Mouse (Mus musculus): ENCODE results near the gene Cks2. TPM values are rescaled to one million over a fixed set of nuclear protein-coding genes. Genes with fewer than 3 reads are reported as not detected.

The Cks2 gene
- polyA plus RNA-seq, 1 experiment from 2014 or later: 128 TPM

GRCm38 (mm10) chr13:51648237-51648636 is 3.2 kb downstream of the Cks2 start:
- Histone ChIP-seq H3K9ac (ENCODE audit: low read length) (no peak overlapping the region), H3K4me1 (replicated peaks; ENCODE audit: control insufficient read depth, insufficient read depth) (no peaks in the 10 kb centered on the region), H3K27ac (replicated peaks) (no peak overlapping the region), H3K9me3 (ENCODE audit: control insufficient read depth, low read length) (no peaks in the 10 kb centered on the region), H3K27me3 (ENCODE audit: control insufficient read depth, insufficient read depth, low read length) (no peaks in the 10 kb centered on the region), H3K36me3 (ENCODE audit: control insufficient read depth, insufficient read depth, low read length) (no peaks in the 10 kb centered on the region), H3K4me3 (ENCODE audit: low read depth, low read length) (no peak overlapping the region), H3K4me2 (replicated peaks; ENCODE audit: low read depth) (no peak overlapping the region)
- ATAC-seq (ENCODE audit: low FRiP score, low TSS enrichment) (no peak), DNase-seq (ENCODE audit: low spot score) (peak; percentile 17)
- no peak for TF ChIP-seq EP300 (optimal IDR thresholded peaks at IDR 0.05)
- no peak for TF ChIP-seq CTCF (IDR thresholded peaks at IDR 0.05; ENCODE audit: low read depth)
- WGBS: 78% methylated on average over 4 of the region's 4 CpGs

- no peak for TF ChIP-seq EP300 (optimal IDR thresholded peaks at IDR 0.05)
- TF ChIP-seq CTCF (IDR thresholded peaks at IDR 0.05; ENCODE audit: low read depth): no peak
- Histone ChIP-seq H3K9me3 (ENCODE audit: control insufficient read depth, low read length) (no peaks in the 10 kb centered on the region), H3K4me3 (ENCODE audit: low read depth, low read length) (no peak overlapping the region), H3K27me3 (ENCODE audit: control insufficient read depth, insufficient read depth, low read length) (no peaks in the 10 kb centered on the region), H3K36me3 (ENCODE audit: control insufficient read depth, insufficient read depth, low read length) (0 out of 2 replicates have a peak, but pooled peaks cover 4% of the 10 kb centered on the region), H3K4me1 (replicated peaks; ENCODE audit: control insufficient read depth, insufficient read depth) (no peaks in the 10 kb centered on the region), H3K9ac (ENCODE audit: low read length) (no peak overlapping the region), H3K27ac (replicated peaks) (no peak overlapping the region), H3K4me2 (replicated peaks; ENCODE audit: low read depth) (no peak overlapping the region)
- DNase-seq (ENCODE audit: low spot score) (no peak), ATAC-seq (ENCODE audit: low FRiP score, low TSS enrichment) (no peak)
- WGBS: 38% methylated on average over 1 of the region's 1 CpGs
Observed at GRCm38 (mm10) chr13:51649740-51650139, 4.7 kb downstream of the Cks2 start.

GRCm38 (mm10) chr13:51651408-51652064 is 6.5 kb downstream of the Cks2 start, which contains the start of gene Secisbp2:
Secisbp2 (plus strand) TSS chr13:51651697.
- Histone ChIP-seq H3K27me3 (ENCODE audit: control insufficient read depth, insufficient read depth, low read length) (no peaks in the 10 kb centered on the region), H3K4me1 (replicated peaks; ENCODE audit: control insufficient read depth, insufficient read depth) (no peaks in the 10 kb centered on the region), H3K27ac (replicated peaks) (peak within 1 kb of the TSS; percentile 93), H3K4me3 (ENCODE audit: low read depth, low read length) (peak within 1 kb of the TSS; percentile 83), H3K4me2 (replicated peaks; ENCODE audit: low read depth) (peak within 1 kb of the TSS; percentile 82), H3K9ac (ENCODE audit: low read length) (peak within 1 kb of the TSS; percentile 86), H3K9me3 (ENCODE audit: control insufficient read depth, low read length) (no peaks in the 10 kb centered on the region), H3K36me3 (ENCODE audit: control insufficient read depth, insufficient read depth, low read length) (peaks cover 16% of the 10 kb centered on the region)
- ATAC-seq (ENCODE audit: low FRiP score, low TSS enrichment) (peak; percentile 97), DNase-seq (ENCODE audit: low spot score) (peak; percentile 95)
- TF ChIP-seq CTCF (IDR thresholded peaks at IDR 0.05; ENCODE audit: low read depth): peak; percentile 90
- TF ChIP-seq EP300 (optimal IDR thresholded peaks at IDR 0.05): no peak
- WGBS: under 1% methylated on average over 69 of the region's 69 CpGs

GRCm38 (mm10) chr13:51653159-51653558 is 8.1 kb downstream of the Cks2 start:
- no peak for ATAC-seq (ENCODE audit: low FRiP score, low TSS enrichment)
- WGBS: 93% methylated on average over 6 of the region's 6 CpGs
- H3K9ac ChIP-seq (ENCODE audit: low read length): no peak overlapping the region

GRCm38 (mm10) chr13:51653961-51654360 is 8.9 kb downstream of the Cks2 start:
- no peak for TF ChIP-seq EP300 (optimal IDR thresholded peaks at IDR 0.05)
- no peak for TF ChIP-seq CTCF (IDR thresholded peaks at IDR 0.05; ENCODE audit: low read depth)
- no peak overlapping the region for H3K27ac ChIP-seq (replicated peaks)
- no peak overlapping the region for H3K9ac ChIP-seq (ENCODE audit: low read length)
- H3K4me1 ChIP-seq (replicated peaks; ENCODE audit: control insufficient read depth, insufficient read depth): no peaks in the 10 kb centered on the region
- H3K36me3 ChIP-seq (ENCODE audit: control insufficient read depth, insufficient read depth, low read length): peaks cover 24% of the 10 kb centered on the region
- DNase-seq (ENCODE audit: low spot score): no peak
- no peaks in the 10 kb centered on the region for H3K9me3 ChIP-seq (ENCODE audit: control insufficient read depth, low read length)
- H3K27me3 ChIP-seq (ENCODE audit: control insufficient read depth, insufficient read depth, low read length): no peaks in the 10 kb centered on the region
- H3K4me3 ChIP-seq (ENCODE audit: low read depth, low read length): no peak overlapping the region
- ATAC-seq (ENCODE audit: low FRiP score, low TSS enrichment): no peak
- no peak overlapping the region for H3K4me2 ChIP-seq (replicated peaks; ENCODE audit: low read depth)
- WGBS: 95% methylated on average over 9 of the region's 9 CpGs

More at GRCm38 (mm10) chr13:51653159-51653558, 8.1 kb downstream of the Cks2 start:
- H3K36me3 ChIP-seq (ENCODE audit: control insufficient read depth, insufficient read depth, low read length): peaks cover 24% of the 10 kb centered on the region
- no peak overlapping the region for H3K4me2 ChIP-seq (replicated peaks; ENCODE audit: low read depth)
- H3K4me1 ChIP-seq (replicated peaks; ENCODE audit: control insufficient read depth, insufficient read depth): no peaks in the 10 kb centered on the region
- no peak for TF ChIP-seq CTCF (IDR thresholded peaks at IDR 0.05; ENCODE audit: low read depth)
- no peaks in the 10 kb centered on the region for H3K9me3 ChIP-seq (ENCODE audit: control insufficient read depth, low read length)
- no peak for DNase-seq (ENCODE audit: low spot score)
- no peak overlapping the region for H3K27ac ChIP-seq (replicated peaks)
- no peak overlapping the region for H3K4me3 ChIP-seq (ENCODE audit: low read depth, low read length)
- H3K27me3 ChIP-seq (ENCODE audit: control insufficient read depth, insufficient read depth, low read length): no peaks in the 10 kb centered on the region

- no peaks in the 10 kb centered on the region for H3K4me1 ChIP-seq (replicated peaks; ENCODE audit: control insufficient read depth, insufficient read depth)
- ATAC-seq (ENCODE audit: low FRiP score, low TSS enrichment) (no peak), DNase-seq (ENCODE audit: low spot score) (no peak)
- WGBS: 95% methylated on average over 13 of the region's 13 CpGs
- H3K4me2 ChIP-seq (replicated peaks; ENCODE audit: low read depth): no peak overlapping the region
- no peak overlapping the region for H3K4me3 ChIP-seq (ENCODE audit: low read depth, low read length)
- no peaks in the 10 kb centered on the region for H3K27me3 ChIP-seq (ENCODE audit: control insufficient read depth, insufficient read depth, low read length)
- no peak for TF ChIP-seq EP300 (optimal IDR thresholded peaks at IDR 0.05)
- TF ChIP-seq CTCF (IDR thresholded peaks at IDR 0.05; ENCODE audit: low read depth): no peak
- no peak overlapping the region for H3K27ac ChIP-seq (replicated peaks)
- peaks cover 34% of the 10 kb centered on the region for H3K36me3 ChIP-seq (ENCODE audit: control insufficient read depth, insufficient read depth, low read length)
- no peak overlapping the region for H3K9ac ChIP-seq (ENCODE audit: low read length)
- H3K9me3 ChIP-seq (ENCODE audit: control insufficient read depth, low read length): no peaks in the 10 kb centered on the region
Observed at GRCm38 (mm10) chr13:51656516-51657235, 11.6 kb downstream of the Cks2 start.

Data from stomach, postnatal 0 days (tissue).